Mouse (Mus musculus) liver, embryonic 14 days (tissue): ENCODE data around the gene Gpat2. TPM values are rescaled to one million over a fixed set of nuclear protein-coding genes. Genes with fewer than 3 reads are reported as not detected.

Experiments
- polyA plus RNA-seq: library from polyadenylated mRNA; depleted of rRNA; stranded (reverse); fragments of >200 nt; gene quantifications from 2 replicates; pipeline ENCODE4 v1.2.3, GENCODE M21; 2012; rRNA removed

Gpat2 gene
- polyA plus RNA-seq: 0.35 and 0.36 TPM in 2 replicates

DNA sequence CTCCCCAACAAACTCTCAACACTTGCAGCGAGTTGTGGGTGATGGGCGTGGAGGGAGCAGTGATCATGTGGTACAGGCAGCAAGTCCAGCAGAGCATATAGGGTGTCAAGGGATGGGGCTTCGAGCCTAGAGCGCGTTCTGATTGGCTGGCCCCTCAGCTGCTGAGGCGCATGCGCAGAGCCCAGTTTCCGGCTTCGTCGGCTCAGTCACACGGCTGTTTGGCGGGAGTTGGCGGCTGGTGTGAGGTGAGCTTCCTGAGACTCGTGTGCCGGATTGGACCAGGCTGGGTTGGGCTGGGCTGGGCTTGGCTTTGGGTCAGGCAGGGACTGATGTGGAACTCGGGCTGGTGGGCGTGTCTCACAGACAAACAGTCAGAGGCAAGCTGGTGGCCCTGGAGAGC lies at the start of gene Gpat2:
TSS of gene Gpat2 (plus strand) at position 223 of the 400 bp plus-strand sequence.

GRCm38 (mm10) chr2:127444055-127444789 lies 19.2 kb downstream of the Gpat2 start, which contains the start of gene Fahd2a:
Gene Fahd2a (minus strand): TSS chr2:127444565.

Other genes starting within 250 kb of the Gpat2 start
- gene 1810024B03Rik, start 216.9 kb upstream of the Gpat2 start, polyA plus RNA-seq: 0.65 and 0.66 TPM in 2 replicates
- 27.0 and 27.9 TPM in 2 replicates for gene Snrnp200, start 216.8 kb upstream of the Gpat2 start, polyA plus RNA-seq
- gene Ciao1, start 177.4 kb upstream of the Gpat2 start, polyA plus RNA-seq: 25.7 and 27.0 TPM in 2 replicates
- 7.0 and 8.8 TPM in 2 replicates for gene Tmem127, start 177.3 kb upstream of the Gpat2 start, polyA plus RNA-seq
- 30.8 and 35.5 TPM in 2 replicates for gene Stard7, start 155.0 kb upstream of the Gpat2 start, polyA plus RNA-seq
- gene Dusp2, start 89.0 kb upstream of the Gpat2 start, polyA plus RNA-seq: 1.5 and 1.8 TPM in 2 replicates
- gene Astl, start 86.6 kb upstream of the Gpat2 start, polyA plus RNA-seq: 0.01 TPM in 1 of 2 replicates, not detected in the other
- 12.0 and 13.5 TPM in 2 replicates for gene Adra2b, start 62.0 kb upstream of the Gpat2 start, polyA plus RNA-seq
- gene Fahd2a, start 19.4 kb downstream of the Gpat2 start, polyA plus RNA-seq: 8.1 and 8.2 TPM in 2 replicates
- 0.34 and 0.39 TPM in 2 replicates for gene Kcnip3, start 96.9 kb downstream of the Gpat2 start, polyA plus RNA-seq
- gene Prom2, start 116.3 kb downstream of the Gpat2 start, polyA plus RNA-seq: 0.08 TPM in 1 of 2 replicates, not detected in the other
- gene Zfp661, start 161.9 kb downstream of the Gpat2 start, polyA plus RNA-seq: 1.2 and 1.4 TPM in 2 replicates
- 51.3 and 52.7 TPM in 2 replicates for gene Mrps5, start 162.0 kb downstream of the Gpat2 start, polyA plus RNA-seq
- gene Mal, start 231.5 kb downstream of the Gpat2 start, polyA plus RNA-seq: 0.01 and 0.09 TPM in 2 replicates